Mouse (Mus musculus) adrenal gland, postnatal 36 days (tissue): ENCODE measurements at regions not wholly inside any gene's neighbourhood (a gene's known extent, or its start where the extent isn't known, plus 50 kb on each side); places are given as distances from the start of the nearest gene placed in this dataset.

Experiments
- DNase-seq, 2 experiments: peaks; one replicate each; pipeline ENCODE4 v3.0.0; 2021; ENCODE audit warnings: mixed read lengths in 1 of 2

GRCm38 (mm10) chr17:62064939-62065338, 816.2 kb downstream of the Efna5 start:
- no peak for DNase-seq

GRCm38 (mm10) chr17:62058016-62058415, 823.1 kb downstream of the Efna5 start:
- no peak for DNase-seq

- DNase-seq = peak; percentile 42 to 49
These were observed 826.3 kb downstream of the Efna5 start for GRCm38 (mm10) chr17:62054801-62055200.

- no peak for DNase-seq
These were observed 832.1 kb downstream of the Efna5 start for GRCm38 (mm10) chr17:62048989-62049388.

- DNase-seq = no peak
These were observed 850.5 kb downstream of the Efna5 start for GRCm38 (mm10) chr17:62030614-62031013.
